Mouse (Mus musculus) spleen, adult 2 months (tissue): ENCODE measurements around the gene Arhgef15.

Experiments used
- CTCF ChIP-seq: fragments of 200-500 bp; IDR thresholded peaks from 2 replicates; pipeline ENCODE4 v1.5.1; 2011; ENCODE audit warnings: mild to moderate bottlenecking, inconsistent platforms; ENCODE audit not compliant: insufficient read depth, insufficient read length, insufficient replicate concordance; ENCODE audit errors: extremely low read depth
- POLR2A ChIP-seq: fragments of 200-500 bp; IDR thresholded peaks from 2 replicates; pipeline ENCODE4 v1.6.1; 2011; ENCODE audit warnings: low read depth, low read length, inconsistent platforms

GRCm38 (mm10) chr11:68982639-68983369 is 25.5 kb upstream of the Arhgef15 start:
- TF ChIP-seq CTCF (peak; percentile 71; the same call in 1 of the 2 replicates), POLR2A (no peak)
